Mouse (Mus musculus) forebrain, embryonic 14.5 days (tissue): ENCODE measurements around the gene Gm6588. TPM values are rescaled to one million over a fixed set of nuclear protein-coding genes. Genes with fewer than 3 reads are reported as not detected.
A peak's percentile ranks its signal among the peaks of the same experiment; 100 is the strongest.

Experiments
- ATAC-seq: fragments of 200-750 bp; cut with Nextera tagmentation; 2 replicates; pipeline ENCODE4 v1.8.0; 2017; ENCODE audit warnings: mild to moderate bottlenecking, moderate library complexity
- DNase-seq: peaks from one replicate; pipeline ENCODE4 v3.0.0-alpha.2; 2015; ENCODE audit warnings: low spot score
- H3K27ac ChIP-seq: fragments of 300-500 bp; sonication (generic); 2 replicates; pipeline ENCODE4 v1.5.1; 2014; ENCODE audit warnings: low read depth, mild to moderate bottlenecking, control low read depth, low read length, moderate library complexity
- H3K27me3 ChIP-seq: fragments of 300-500 bp; sonication (generic); replicated peaks from 2 replicates; pipeline ENCODE4 v1.6.1; 2014; ENCODE audit warnings: low read length, control low read depth, mixed read lengths; ENCODE audit not compliant: control insufficient read depth, insufficient read depth
- H3K36me3 ChIP-seq: fragments of 300-500 bp; sonication (generic); 2 replicates; pipeline ENCODE4 v1.6.1; 2014; ENCODE audit warnings: low read length, control low read depth; ENCODE audit not compliant: control insufficient read depth, insufficient read depth
- H3K4me1 ChIP-seq: fragments of 300-500 bp; sonication (generic); 2 replicates; pipeline ENCODE4 v1.6.1; 2014; ENCODE audit warnings: antibody characterized with exemption, low read length, control low read depth; ENCODE audit not compliant: control insufficient read depth, insufficient read depth
- H3K4me2 ChIP-seq: fragments of 300-500 bp; sonication (generic); 2 replicates; pipeline ENCODE4 v1.6.1; 2014; ENCODE audit warnings: mild to moderate bottlenecking, control low read depth, low read length
- H3K4me3 ChIP-seq: fragments of 300-500 bp; sonication (generic); 2 replicates; pipeline ENCODE4 v1.5.1; 2014; ENCODE audit warnings: low read depth, low read length, control low read depth
- H3K9ac ChIP-seq: fragments of 300-500 bp; sonication (generic); 2 replicates; pipeline ENCODE4 v1.6.1; 2014; ENCODE audit warnings: mild to moderate bottlenecking, low read length, control low read depth, moderate library complexity
- H3K9me3 ChIP-seq: fragments of 300-500 bp; sonication (generic); replicated peaks from 2 replicates; pipeline ENCODE4 v1.6.1; 2016; ENCODE audit warnings: low read length, control low read depth, mixed read lengths; ENCODE audit not compliant: control insufficient read depth
- WGBS: fragments of 180-500 bp; shearing (Covaris S2); extraction: QIAGEN DNeasy Blood & Tissue Kit; methylation state at CpG from one replicate; pipeline ENCODE4 v1.1.7; 2014; 5-methylcytosine and 5-hydroxymethylcytosine counted together
- polyA plus RNA-seq: library from polyadenylated mRNA; unstranded; fragments of >200 nt; fragmentation: Nextera tagmentation; extraction: Ambion mirVana; gene quantifications from 2 replicates; pipeline ENCODE4 v1.2.1, GENCODE M21; 2014

Gm6588 gene
- polyA plus RNA-seq, 1 experiment from 2014 or later = 0.09 TPM

- Histone ChIP-seq H3K36me3 (peaks cover 19% of the 10 kb centered on the region), H3K9me3 (no peaks in the 10 kb centered on the region), H3K27me3 (no peaks in the 10 kb centered on the region), H3K9ac (no peak overlapping the region), H3K27ac (no peak overlapping the region), H3K4me3 (no peak overlapping the region), H3K4me1 (no peaks in the 10 kb centered on the region), H3K4me2 (no peak overlapping the region)
- ATAC-seq (no peak), DNase-seq (no peak)
- WGBS = 55% methylated on average over 4 of the region's 4 CpGs
Observed at GRCm38 (mm10) chr5:112418023-112418422, 31.2 kb upstream of the Gm6588 start.

GRCm38 (mm10) chr5:112419535-112419934 lies 29.7 kb upstream of the Gm6588 start:
- Histone ChIP-seq H3K4me2 (no peak overlapping the region), H3K9me3 (no peaks in the 10 kb centered on the region), H3K27me3 (no peaks in the 10 kb centered on the region), H3K9ac (no peak overlapping the region), H3K36me3 (peaks cover 23% of the 10 kb centered on the region), H3K27ac (no peak overlapping the region), H3K4me3 (no peak overlapping the region), H3K4me1 (no peaks in the 10 kb centered on the region)
- ATAC-seq = 0 out of 2 replicates have a peak, but pooled peaks have one; percentile 62
- 32% methylated on average over 12 of the region's 12 CpGs for WGBS
- DNase-seq = peak; percentile 45

GRCm38 (mm10) chr5:112426635-112427034 lies 22.6 kb upstream of the Gm6588 start:
- no peaks in the 10 kb centered on the region for H3K27me3 ChIP-seq
- DNase-seq (no peak), ATAC-seq (no peak)
- WGBS = 88% methylated on average over 7 of the region's 7 CpGs
- H3K9me3 ChIP-seq = no peaks in the 10 kb centered on the region
- H3K4me1 ChIP-seq = no peaks in the 10 kb centered on the region
- H3K36me3 ChIP-seq = peaks cover 14% of the 10 kb centered on the region
- H3K4me2 ChIP-seq = no peak overlapping the region
- no peak overlapping the region for H3K27ac ChIP-seq
- no peak overlapping the region for H3K4me3 ChIP-seq
- H3K9ac ChIP-seq = no peak overlapping the region

- H3K4me3 ChIP-seq = no peak overlapping the region
- H3K36me3 ChIP-seq = peaks cover 12% of the 10 kb centered on the region; the same call in 1 of the 2 replicates
- peak; percentile 76 for DNase-seq
- no peak overlapping the region for H3K4me2 ChIP-seq
- no peak overlapping the region for H3K27ac ChIP-seq
- peak; percentile 50; the same call in 1 of the 2 replicates for ATAC-seq
- H3K9ac ChIP-seq = no peak overlapping the region
- 38% methylated on average over 2 of the region's 2 CpGs for whole genome bisulfite sequencing
- H3K27me3 ChIP-seq = no peaks in the 10 kb centered on the region
- H3K4me1 ChIP-seq = no peaks in the 10 kb centered on the region
- no peaks in the 10 kb centered on the region for H3K9me3 ChIP-seq
Observed at GRCm38 (mm10) chr5:112427283-112427682, 21.9 kb upstream of the Gm6588 start.

- Histone ChIP-seq H3K36me3 (0 out of 2 replicates have a peak, but pooled peaks cover 5% of the 10 kb centered on the region), H3K27me3 (no peaks in the 10 kb centered on the region), H3K27ac (no peak overlapping the region), H3K4me3 (no peak overlapping the region), H3K4me2 (peak overlapping the region; percentile 6; the same call in 1 of the 2 replicates), H3K9me3 (no peaks in the 10 kb centered on the region), H3K4me1 (no peaks in the 10 kb centered on the region; the same call in 1 of the 2 replicates), H3K9ac (peak overlapping the region; percentile 21; the same call in 1 of the 2 replicates)
- 0 out of 2 replicates have a peak, but pooled peaks have one; percentile 13 for ATAC-seq
- WGBS = 11% methylated on average over 19 of the region's 19 CpGs
- DNase-seq = peak; percentile 78
Observed at GRCm38 (mm10) chr5:112428944-112429343, 20.3 kb upstream of the Gm6588 start.

GRCm38 (mm10) chr5:112431120-112431775 lies 18.0 kb upstream of the Gm6588 start:
- H3K27me3 ChIP-seq = no peaks in the 10 kb centered on the region
- ATAC-seq (no peak), DNase-seq (no peak)
- no peak overlapping the region for H3K4me3 ChIP-seq
- H3K36me3 ChIP-seq = 0 out of 2 replicates have a peak, but pooled peaks cover 4% of the 10 kb centered on the region
- H3K9ac ChIP-seq = no peak overlapping the region
- no peak overlapping the region for H3K4me2 ChIP-seq
- H3K4me1 ChIP-seq = no peaks in the 10 kb centered on the region; the same call in 1 of the 2 replicates
- WGBS = 26% methylated on average over 14 of the region's 14 CpGs
- H3K27ac ChIP-seq = no peak overlapping the region
- H3K9me3 ChIP-seq = no peaks in the 10 kb centered on the region

- Histone ChIP-seq H3K9me3 (no peaks in the 10 kb centered on the region), H3K4me1 (no peaks in the 10 kb centered on the region; the same call in 1 of the 2 replicates), H3K36me3 (0 out of 2 replicates have a peak, but pooled peaks cover 4% of the 10 kb centered on the region), H3K4me3 (no peak overlapping the region), H3K9ac (no peak overlapping the region), H3K27ac (no peak overlapping the region), H3K27me3 (no peaks in the 10 kb centered on the region), H3K4me2 (no peak overlapping the region)
- 61% methylated on average over 5 of the region's 5 CpGs for WGBS
- ATAC-seq (no peak), DNase-seq (no peak)
Observed at GRCm38 (mm10) chr5:112432033-112432432, 17.2 kb upstream of the Gm6588 start.

GRCm38 (mm10) chr5:112433004-112433403 lies 16.2 kb upstream of the Gm6588 start:
- no peak overlapping the region for H3K4me2 ChIP-seq
- 2% methylated on average over 8 of the region's 8 CpGs for whole genome bisulfite sequencing
- H3K9ac ChIP-seq = no peak overlapping the region

GRCm38 (mm10) chr5:112438535-112438934 lies 10.7 kb upstream of the Gm6588 start:
- no peaks in the 10 kb centered on the region for H3K4me1 ChIP-seq
- WGBS = 47% methylated on average over 10 of the region's 10 CpGs
- no peak for DNase-seq

More at GRCm38 (mm10) chr5:112433004-112433403, 16.2 kb upstream of the Gm6588 start:
- H3K4me1 ChIP-seq = no peaks in the 10 kb centered on the region; the same call in 1 of the 2 replicates
- no peaks in the 10 kb centered on the region for H3K27me3 ChIP-seq
- no peak overlapping the region for H3K4me3 ChIP-seq
- no peak overlapping the region for H3K27ac ChIP-seq
- 0 out of 2 replicates have a peak, but pooled peaks cover 4% of the 10 kb centered on the region for H3K36me3 ChIP-seq
- H3K9me3 ChIP-seq = no peaks in the 10 kb centered on the region
- DNase-seq = peak; percentile 82
- peak; percentile 62 for ATAC-seq

More at GRCm38 (mm10) chr5:112438535-112438934, 10.7 kb upstream of the Gm6588 start:
- ATAC-seq = no peak
- H3K9ac ChIP-seq = no peak overlapping the region
- no peak overlapping the region for H3K4me2 ChIP-seq
- H3K27me3 ChIP-seq = no peaks in the 10 kb centered on the region
- no peaks in the 10 kb centered on the region for H3K36me3 ChIP-seq
- H3K4me3 ChIP-seq = no peak overlapping the region
- H3K27ac ChIP-seq = no peak overlapping the region
- no peaks in the 10 kb centered on the region for H3K9me3 ChIP-seq
